Mouse (Mus musculus): ENCODE results near the gene Cbx2. TPM values are rescaled to one million over a fixed set of nuclear protein-coding genes. Genes with fewer than 3 reads are reported as not detected.

Cbx2 gene
- total RNA-seq, 4 experiments from 2014 or later, result 0.29 to 1.1 (median 0.68) TPM

- DNase-seq (ENCODE audit: low spot score in 2 of 2), result no peak
Observed at GRCm38 (mm10) chr11:119017506-119017905, 5.3 kb upstream of the Cbx2 start.

GRCm38 (mm10) chr11:119021180-119021579 is 1.6 kb upstream of the Cbx2 start:
- DNase-seq (ENCODE audit: low spot score in 2 of 2), result no peak

- DNase-seq (ENCODE audit: low spot score in 2 of 2), result no peak
Observed at GRCm38 (mm10) chr11:119022068-119022894, 481 bp upstream of the Cbx2 start.

GRCm38 (mm10) chr11:119023616-119023980 is 836 bp downstream of the Cbx2 start:
- no peak for DNase-seq (ENCODE audit: low spot score in 2 of 2)

- no peak for DNase-seq (ENCODE audit: low spot score in 2 of 2)
Observed at GRCm38 (mm10) chr11:119024260-119024659, 1.5 kb downstream of the Cbx2 start.

- DNase-seq (ENCODE audit: low spot score in 2 of 2), result no peak
Observed at GRCm38 (mm10) chr11:119026203-119026602, 3.4 kb downstream of the Cbx2 start.

- peak; percentile 57 to 72 for DNase-seq (ENCODE audit: low spot score in 2 of 2)
Observed at GRCm38 (mm10) chr11:119033874-119034558, 11.3 kb downstream of the Cbx2 start.

GRCm38 (mm10) chr11:119034635-119035034 is 11.9 kb downstream of the Cbx2 start:
- no peak for DNase-seq (ENCODE audit: low spot score in 2 of 2)

- no peak for DNase-seq (ENCODE audit: low spot score in 2 of 2)
Observed at GRCm38 (mm10) chr11:119035094-119035685, 12.4 kb downstream of the Cbx2 start.

GRCm38 (mm10) chr11:119035686-119036165 is 13.0 kb downstream of the Cbx2 start:
- DNase-seq (ENCODE audit: low spot score in 2 of 2), result no peak

- DNase-seq (ENCODE audit: low spot score in 2 of 2), result no peak
Observed at GRCm38 (mm10) chr11:119036447-119036846, 13.7 kb downstream of the Cbx2 start.

- DNase-seq (ENCODE audit: low spot score in 2 of 2), result no peak
Observed at GRCm38 (mm10) chr11:119036934-119037779, 14.4 kb downstream of the Cbx2 start.

- no peak for DNase-seq (ENCODE audit: low spot score in 2 of 2)
Observed at GRCm38 (mm10) chr11:119037780-119038401, 15.1 kb downstream of the Cbx2 start.

- no peak for DNase-seq (ENCODE audit: low spot score in 2 of 2)
Observed at GRCm38 (mm10) chr11:119038744-119039484, 16.2 kb downstream of the Cbx2 start.

- no peak for DNase-seq (ENCODE audit: low spot score in 2 of 2)
Observed at GRCm38 (mm10) chr11:119039732-119040512, 17.2 kb downstream of the Cbx2 start.

GRCm38 (mm10) chr11:119040600-119041324 is 18.0 kb downstream of the Cbx2 start, which contains the start of gene Cbx8:
Gene Cbx8 (minus strand): TSS chr11:119040969.
- peak; percentile 98 to 99 for DNase-seq (ENCODE audit: low spot score in 2 of 2)

GRCm38 (mm10) chr11:119041325-119041716 is 18.6 kb downstream of the Cbx2 start:
- no peak for DNase-seq (ENCODE audit: low spot score in 2 of 2)

- DNase-seq (ENCODE audit: low spot score in 2 of 2), result no peak
Observed at GRCm38 (mm10) chr11:119041750-119042465, 19.1 kb downstream of the Cbx2 start.
